Mouse (Mus musculus): ENCODE measurements around the gene Krt88.

Krt88 gene

DNA sequence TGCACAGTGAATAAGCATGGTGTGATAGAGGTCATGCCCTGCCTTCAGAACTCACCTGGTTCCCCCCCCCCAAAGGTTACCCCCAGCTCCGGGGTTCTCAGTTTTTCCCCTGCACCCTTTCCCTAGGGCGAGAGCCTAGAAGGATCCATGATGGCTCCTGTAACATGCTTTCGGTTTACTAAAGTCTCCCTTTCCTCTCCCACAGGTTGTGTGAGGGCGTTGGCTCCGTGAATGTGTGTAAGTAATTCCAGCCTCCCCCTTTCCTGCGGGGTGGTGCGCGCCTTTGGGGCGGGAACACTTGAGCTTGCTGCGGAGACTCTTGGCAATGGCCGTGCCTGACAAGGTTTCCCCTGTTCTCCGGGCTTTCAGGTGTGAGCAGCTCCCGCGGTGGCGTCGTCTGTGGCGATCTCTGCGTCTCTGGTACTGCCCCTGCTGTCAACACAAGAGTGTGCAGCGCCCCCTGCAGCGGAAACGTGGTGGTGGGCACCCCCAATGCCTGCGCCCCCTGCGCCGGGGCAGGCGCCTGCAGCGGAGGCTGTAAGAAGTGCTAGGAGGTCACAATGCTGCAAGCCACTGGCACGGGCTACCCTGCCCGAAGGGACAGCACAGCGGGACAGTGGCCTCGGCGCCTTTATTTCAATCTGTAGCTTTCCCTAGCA is 31.6 kb downstream of the Krt88 start:
- DNase-seq (ENCODE audit: low spot score): peak; percentile 71

DNA sequence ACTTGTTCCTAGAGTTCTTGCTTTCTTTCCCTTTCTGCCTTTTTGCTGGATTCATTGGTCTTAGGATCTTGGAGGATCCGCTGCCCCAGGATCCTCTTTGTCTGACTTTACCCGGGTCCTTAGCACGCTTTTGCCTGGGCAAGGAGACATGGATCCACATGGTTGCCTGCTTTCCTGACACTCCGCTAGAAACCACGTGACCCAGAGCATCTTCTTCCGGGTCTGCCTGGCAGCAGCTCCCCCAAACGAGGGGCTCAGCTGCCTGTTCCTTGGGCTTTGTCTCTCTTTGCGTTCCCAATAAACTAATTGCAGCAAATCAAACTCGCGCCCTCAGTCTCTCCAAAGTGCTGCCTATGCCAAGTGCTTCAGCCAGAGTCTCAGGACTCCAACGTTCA is 32.1 kb downstream of the Krt88 start:
- peak; percentile 33 for DNase-seq (ENCODE audit: low spot score)

DNA sequence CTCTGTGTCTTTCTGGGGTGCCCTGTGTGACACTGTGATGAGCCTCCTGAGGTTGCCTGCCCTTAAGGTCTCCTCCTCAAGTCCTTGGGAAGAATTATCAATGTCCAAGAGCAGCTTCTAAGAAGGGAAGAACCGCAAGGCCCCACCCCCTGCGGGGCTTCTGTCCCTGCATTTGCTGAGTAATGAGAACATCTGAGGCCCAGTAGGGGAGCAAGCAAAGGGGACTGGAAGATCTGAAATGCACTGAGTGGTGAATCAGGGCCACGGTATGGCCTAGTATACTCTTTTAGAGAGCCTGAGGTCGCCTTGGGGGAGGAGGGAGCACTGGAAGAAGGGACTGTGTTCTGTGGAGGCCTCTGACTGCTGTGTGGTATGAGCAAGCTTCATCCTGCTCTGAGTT is 34.5 kb downstream of the Krt88 start:
- no peak for DNase-seq (ENCODE audit: low spot score)

DNA sequence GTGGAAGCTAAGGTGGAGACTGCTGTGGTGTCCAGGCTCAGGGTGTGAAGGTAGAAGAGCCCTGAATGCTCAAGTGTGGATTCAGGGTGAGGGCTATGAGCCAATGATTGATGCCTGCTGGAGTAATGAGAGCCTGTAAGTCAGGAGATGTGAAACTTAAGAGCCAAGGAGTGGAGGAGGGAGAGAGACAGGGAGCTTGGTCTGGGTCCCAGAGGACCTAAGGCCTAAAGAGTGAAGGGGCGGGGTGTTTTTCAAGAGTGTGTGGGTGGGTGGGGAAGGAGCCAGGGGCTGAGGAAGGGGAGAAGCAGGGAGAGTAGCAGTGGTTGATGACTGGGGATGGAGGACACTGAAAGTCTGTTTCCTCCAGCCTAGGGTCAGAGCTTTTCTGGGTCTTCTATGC is 36.1 kb downstream of the Krt88 start:
- no peak for DNase-seq (ENCODE audit: low spot score)

DNA sequence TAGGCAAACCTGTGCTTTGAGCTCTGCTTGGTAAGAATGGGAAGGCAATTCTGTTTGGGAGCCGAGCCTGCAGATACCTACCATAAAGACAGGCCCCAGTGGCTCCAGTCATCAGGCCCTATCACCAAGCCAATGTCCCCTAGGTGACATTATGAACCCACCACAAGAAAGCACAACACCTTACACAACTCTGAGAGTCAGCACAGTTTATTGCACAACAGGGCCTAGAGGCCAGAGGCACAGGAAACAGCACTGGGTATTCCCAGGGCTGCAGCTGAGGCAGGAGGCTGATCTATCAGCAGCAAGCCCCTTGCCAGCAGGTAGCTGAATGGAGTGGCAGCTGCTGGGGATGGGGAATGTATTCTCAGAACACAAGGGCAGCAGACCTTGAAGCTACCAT is 37.4 kb downstream of the Krt88 start:
- DNase-seq (ENCODE audit: low spot score): no peak

DNA sequence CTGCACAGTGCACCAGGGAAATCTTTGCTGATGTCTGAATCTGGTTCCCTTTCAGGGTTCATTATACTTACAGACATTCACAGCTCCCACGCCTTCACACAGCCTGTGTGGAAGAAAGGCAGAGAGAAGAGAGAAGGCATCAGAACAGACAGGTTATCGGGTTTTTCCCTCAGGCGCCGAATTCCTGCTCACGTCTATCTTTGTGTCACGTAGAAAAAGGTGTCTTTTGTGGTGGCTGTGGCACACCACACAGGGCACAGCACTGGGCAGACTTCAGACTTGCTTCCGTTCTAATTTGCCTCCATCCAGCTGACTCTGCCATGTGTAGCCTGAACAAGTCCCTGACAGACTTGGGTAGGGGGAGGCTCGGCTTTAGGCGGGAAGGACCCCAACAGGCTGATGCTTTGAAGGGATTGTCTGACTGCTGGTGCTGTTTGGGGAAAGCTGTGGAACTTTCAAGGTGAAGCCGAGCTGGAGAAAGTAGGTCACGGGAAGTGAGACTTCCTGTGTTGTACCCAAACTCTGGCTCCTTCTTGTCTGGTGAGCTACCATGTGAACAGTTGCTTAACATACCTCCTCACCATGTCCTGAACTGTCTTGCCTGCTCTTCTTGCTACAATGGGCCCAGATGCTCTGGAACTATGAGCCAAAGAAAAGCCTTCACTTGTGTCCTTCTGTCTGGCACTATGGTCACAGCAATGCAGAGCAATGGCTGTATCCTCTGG is 38.5 kb downstream of the Krt88 start:
- no peak for DNase-seq (ENCODE audit: low spot score)

DNA sequence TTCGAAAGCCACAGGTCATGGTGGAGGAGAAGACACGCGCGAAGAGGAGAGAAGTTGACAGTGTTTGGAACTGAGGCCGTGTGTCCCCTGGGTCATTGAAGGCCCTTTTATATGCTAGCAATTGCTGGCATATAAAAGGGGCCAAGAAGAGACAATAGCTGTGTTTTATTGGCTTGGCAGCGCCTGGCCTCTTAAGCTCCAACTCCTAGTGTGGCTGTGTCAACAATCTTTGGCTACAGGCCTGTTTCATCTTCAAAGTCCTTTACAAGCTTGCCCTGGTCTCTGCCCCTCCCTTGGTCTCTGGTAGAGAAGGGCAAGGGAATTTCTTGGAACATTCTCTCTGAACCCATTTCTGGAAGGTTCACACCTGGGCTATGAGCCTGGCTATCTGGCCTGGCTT is 43.9 kb downstream of the Krt88 start, which contains the start of gene Krt83:
Gene Krt83 (minus strand): TSS at position 82 of the 400 bp plus-strand sequence.
- no peak for DNase-seq (ENCODE audit: low spot score)

DNA sequence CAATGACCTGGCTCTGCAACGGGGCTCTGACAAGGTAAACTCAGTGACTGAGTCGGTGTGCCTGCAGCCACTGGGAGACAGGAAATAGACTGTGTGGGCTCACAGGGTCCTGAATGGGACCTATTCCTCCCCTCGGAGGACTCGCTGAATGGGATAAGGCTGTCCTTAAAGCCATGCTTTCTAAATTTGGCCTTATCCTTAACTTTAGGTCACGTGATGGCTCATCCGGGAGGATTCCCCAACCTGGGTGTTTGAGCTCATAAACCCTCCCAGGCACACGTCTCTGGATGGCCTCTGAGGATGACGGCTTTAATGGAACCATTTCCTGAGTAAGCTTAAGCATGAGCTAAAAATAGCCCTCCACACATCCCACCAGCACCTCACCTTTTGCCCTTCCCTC is 45.2 kb downstream of the Krt88 start:
- no peak for DNase-seq (ENCODE audit: low spot score)

DNA sequence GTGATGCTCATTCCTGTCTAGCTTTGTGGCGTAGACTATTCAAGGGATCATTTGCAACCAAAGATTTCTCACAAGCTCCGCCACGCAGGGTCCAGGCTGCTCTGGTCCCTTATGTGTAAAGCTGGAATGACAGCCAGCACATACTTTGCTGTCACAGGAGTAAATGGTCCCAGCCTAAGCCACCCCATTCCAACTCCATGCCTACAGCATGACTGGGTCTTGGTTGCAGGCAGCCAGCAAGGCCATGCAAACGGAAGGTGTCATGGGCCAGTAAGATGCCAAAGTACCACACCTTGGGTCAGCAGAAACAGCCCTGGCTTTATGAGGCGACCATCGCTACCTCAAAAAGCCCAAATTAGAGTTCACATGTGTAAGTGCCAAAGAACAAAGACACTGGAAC is 46.2 kb downstream of the Krt88 start:
- no peak for DNase-seq (ENCODE audit: low spot score)

DNA sequence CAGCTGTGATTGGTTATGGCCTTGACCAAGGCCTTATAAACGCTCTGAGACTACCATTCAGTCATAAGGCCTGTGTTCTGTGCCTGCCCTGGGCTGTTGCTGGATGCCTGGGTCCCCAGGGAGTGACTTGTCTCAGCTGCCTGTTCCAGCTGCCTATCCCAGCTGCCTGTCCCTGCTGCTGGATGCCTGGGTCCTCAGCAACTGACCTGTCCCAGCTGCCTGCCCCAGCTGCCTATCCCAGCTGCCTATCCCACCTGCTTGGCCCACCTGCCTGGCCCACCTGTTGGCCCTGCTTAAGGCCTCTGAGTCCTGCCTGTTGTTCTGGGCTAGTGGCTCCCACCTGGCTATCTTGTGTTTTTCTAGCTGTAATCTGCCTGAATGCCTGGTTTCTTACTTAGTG is 46.7 kb downstream of the Krt88 start:
- DNase-seq (ENCODE audit: low spot score): no peak

DNA sequence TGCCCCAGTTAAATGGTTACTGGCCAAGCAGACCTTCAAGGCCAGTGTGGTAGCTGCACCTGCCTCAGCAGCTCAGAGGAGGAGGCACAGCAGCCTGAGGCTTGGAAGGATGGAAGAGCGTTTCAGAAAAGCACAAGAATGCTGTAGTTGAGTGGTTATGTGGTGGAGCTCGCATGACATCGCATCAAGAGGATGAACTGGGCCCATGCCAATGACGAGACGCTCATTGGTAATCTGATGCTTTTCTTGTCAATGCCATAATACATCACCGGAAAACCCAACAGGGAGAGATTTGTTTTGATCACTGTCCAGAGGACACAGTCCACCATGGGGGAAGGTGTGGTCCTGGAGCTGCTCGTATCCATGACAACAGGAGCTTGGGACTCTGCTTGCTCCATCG is 47.7 kb downstream of the Krt88 start:
- DNase-seq (ENCODE audit: low spot score): no peak

DNA sequence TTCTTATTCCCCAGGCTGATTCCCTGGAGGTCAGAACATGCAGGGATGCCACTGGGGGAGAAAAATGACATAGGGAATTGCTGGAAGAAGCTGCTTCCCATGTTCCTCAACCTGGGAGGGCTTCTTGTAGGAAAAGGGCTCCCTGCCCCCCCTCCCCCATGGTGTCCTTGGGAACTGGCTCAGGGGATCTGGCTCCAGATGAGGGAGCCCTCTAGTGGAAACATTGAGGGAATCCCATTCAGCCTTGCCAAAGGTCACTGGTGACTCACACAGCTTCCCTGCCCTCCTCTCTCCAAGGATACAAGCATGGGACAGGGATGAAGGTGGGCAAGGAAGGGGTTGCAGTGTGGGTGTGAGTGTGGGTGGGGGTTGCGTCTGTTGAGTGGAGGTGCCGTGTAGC is 49.6 kb downstream of the Krt88 start:
- peak; percentile 63 for DNase-seq (ENCODE audit: low spot score)

All from embryo, embryonic 10.5 days (tissue).